Mouse (Mus musculus) spleen, adult 2 months (tissue): Measurements from ENCODE around the gene Mybpc1. TPM values are rescaled to one million over a fixed set of nuclear protein-coding genes. Genes with fewer than 3 reads are reported as not detected.
A peak's percentile ranks its signal among the peaks of the same experiment; 100 is the strongest.

Source experiments
- DNase-seq, 2 experiments: peaks; one replicate each; pipeline versions ENCODE4 v3.0.0 to v3.0.0-alpha.2; 2012 to 2021; ENCODE audit warnings: low spot score in 2 of 2, low read depth in 1 of 2
- H3K27ac ChIP-seq: fragments of 200-500 bp; 2 replicates; pipeline ENCODE4 v1.5.1; 2012; ENCODE audit warnings: low read length, inconsistent platforms; ENCODE audit not compliant: insufficient read depth
- H3K27me3 ChIP-seq: fragments of 200-500 bp; 2 replicates; pipeline ENCODE4 v1.6.1; 2012; ENCODE audit warnings: mild to moderate bottlenecking, moderate library complexity, low read length, inconsistent platforms; ENCODE audit not compliant: control insufficient read depth, insufficient read depth
- H3K36me3 ChIP-seq: fragments of 200-500 bp; 2 replicates; pipeline ENCODE4 v1.6.1; 2012; ENCODE audit warnings: mild to moderate bottlenecking, low read length, inconsistent platforms; ENCODE audit not compliant: control insufficient read depth, insufficient read depth
- H3K4me1 ChIP-seq: fragments of 200-500 bp; 2 replicates; pipeline ENCODE4 v1.6.1; 2011; ENCODE audit warnings: inconsistent platforms; ENCODE audit not compliant: control insufficient read depth, insufficient read depth, insufficient read length
- H3K4me3 ChIP-seq: fragments of 200-500 bp; 2 replicates; pipeline ENCODE4 v1.5.1; 2011; ENCODE audit warnings: mild to moderate bottlenecking, inconsistent platforms; ENCODE audit not compliant: insufficient read depth, insufficient read length; ENCODE audit errors: extremely low read depth
- CTCF ChIP-seq: fragments of 200-500 bp; IDR thresholded peaks from 2 replicates; pipeline ENCODE4 v1.5.1; 2011; ENCODE audit warnings: mild to moderate bottlenecking, inconsistent platforms; ENCODE audit not compliant: insufficient read depth, insufficient read length, insufficient replicate concordance; ENCODE audit errors: extremely low read depth
- POLR2A ChIP-seq: fragments of 200-500 bp; IDR thresholded peaks from 2 replicates; pipeline ENCODE4 v1.6.1; 2011; ENCODE audit warnings: low read depth, low read length, inconsistent platforms
- WGBS: fragments of 180-500 bp; shearing (Covaris S2); methylation state at CpG from one replicate; pipeline ENCODE4 v1.1.7; 2018; 5-methylcytosine and 5-hydroxymethylcytosine counted together
- polyA plus RNA-seq: library from polyadenylated mRNA; depleted of rRNA; stranded (reverse); fragments of >200 nt; gene quantifications from 2 replicates; pipeline ENCODE4 v1.2.3, GENCODE M21; 2012

Gene Mybpc1
- polyA plus RNA-seq, 1 experiment, result 1.0 TPM

- Histone ChIP-seq H3K4me1 (no peaks in the 10 kb centered on the region), H3K36me3 (no peaks in the 10 kb centered on the region), H3K4me3 (no peak overlapping the region), H3K27ac (no peak overlapping the region), H3K27me3 (no peaks in the 10 kb centered on the region)
- DNase-seq, result no peak
- no peak for TF ChIP-seq POLR2A
- TF ChIP-seq CTCF, result no peak
- WGBS, result 91% methylated on average over 4 of the region's 4 CpGs
Observed at GRCm38 (mm10) chr10:88592316-88592715, 12.6 kb downstream of the Mybpc1 start.

GRCm38 (mm10) chr10:88591042-88591441, 13.9 kb downstream of the Mybpc1 start:
- no peaks in the 10 kb centered on the region for H3K36me3 ChIP-seq
- no peak for TF ChIP-seq POLR2A
- TF ChIP-seq CTCF, result no peak

GRCm38 (mm10) chr10:88584469-88584868, 20.5 kb downstream of the Mybpc1 start:
- no peak for TF ChIP-seq CTCF
- TF ChIP-seq POLR2A, result peak; percentile 6; the same call in 1 of the 2 replicates
- peak overlapping the region; percentile 45; the same call in 1 of the 2 replicates for H3K4me3 ChIP-seq
- peak overlapping the region; percentile 53 for H3K27ac ChIP-seq
- DNase-seq, result peak; percentile 16 to 34
- no peaks in the 10 kb centered on the region for H3K27me3 ChIP-seq
- no peaks in the 10 kb centered on the region for H3K36me3 ChIP-seq
- 8% methylated on average over 11 of the region's 11 CpGs for WGBS
- peaks cover 3% of the 10 kb centered on the region; the same call in 1 of the 2 replicates for H3K4me1 ChIP-seq

More at GRCm38 (mm10) chr10:88591042-88591441, 13.9 kb downstream of the Mybpc1 start:
- Histone ChIP-seq H3K4me3 (no peak overlapping the region), H3K27me3 (no peaks in the 10 kb centered on the region), H3K27ac (no peak overlapping the region), H3K4me1 (no peaks in the 10 kb centered on the region)
- WGBS, result 93% methylated on average over 12 of the region's 12 CpGs
- no peak for DNase-seq

GRCm38 (mm10) chr10:88580786-88581185, 24.2 kb downstream of the Mybpc1 start:
- H3K36me3 ChIP-seq, result no peaks in the 10 kb centered on the region
- H3K27ac ChIP-seq, result no peak overlapping the region
- TF ChIP-seq CTCF, result no peak
- no peak for TF ChIP-seq POLR2A
- H3K4me1 ChIP-seq, result peaks cover 3% of the 10 kb centered on the region; the same call in 1 of the 2 replicates
- H3K4me3 ChIP-seq, result no peak overlapping the region
- WGBS, result 88% methylated on average over 5 of the region's 5 CpGs
- no peaks in the 10 kb centered on the region for H3K27me3 ChIP-seq
- DNase-seq, result no peak

GRCm38 (mm10) chr10:88578651-88579050, 26.3 kb downstream of the Mybpc1 start:
- 13% methylated on average over 4 of the region's 4 CpGs for WGBS
- Histone ChIP-seq H3K27ac (no peak overlapping the region), H3K27me3 (no peaks in the 10 kb centered on the region), H3K4me3 (no peak overlapping the region), H3K4me1 (peaks cover 5% of the 10 kb centered on the region), H3K36me3 (no peaks in the 10 kb centered on the region)
- no peak for DNase-seq
- TF ChIP-seq POLR2A (no peak), CTCF (no peak)

- WGBS, result 52% methylated on average over 8 of the region's 8 CpGs
- peaks cover 6% of the 10 kb centered on the region for H3K4me1 ChIP-seq
- H3K36me3 ChIP-seq, result no peaks in the 10 kb centered on the region
- H3K27ac ChIP-seq, result no peak overlapping the region
- H3K4me3 ChIP-seq, result no peak overlapping the region
- DNase-seq, result peak in 1 of 2 experiments; percentile 31
- no peaks in the 10 kb centered on the region for H3K27me3 ChIP-seq
- no peak for TF ChIP-seq CTCF
- no peak for TF ChIP-seq POLR2A
Observed at GRCm38 (mm10) chr10:88574115-88574635, 30.8 kb downstream of the Mybpc1 start.

- peaks cover 6% of the 10 kb centered on the region for H3K4me1 ChIP-seq
- H3K27me3 ChIP-seq, result no peaks in the 10 kb centered on the region
- TF ChIP-seq CTCF, result no peak
- TF ChIP-seq POLR2A, result no peak
- H3K27ac ChIP-seq, result no peak overlapping the region
- WGBS, result 89% methylated on average over 5 of the region's 5 CpGs
- H3K4me3 ChIP-seq, result no peak overlapping the region
- DNase-seq, result no peak
- H3K36me3 ChIP-seq, result no peaks in the 10 kb centered on the region
Observed at GRCm38 (mm10) chr10:88572123-88572522, 32.8 kb downstream of the Mybpc1 start.
